Mouse (Mus musculus) C2C12 (cell line): ENCODE results near the gene Jak3.

Source experiments
- CTCF ChIP-seq: IDR thresholded peaks from one replicate; pipeline ENCODE4 v1.5.1; 2011; ENCODE audit not compliant: control insufficient read depth, insufficient read depth, insufficient read length
- MYOD1 ChIP-seq: IDR thresholded peaks from one replicate; pipeline ENCODE4 v1.6.1; 2011; ENCODE audit warnings: low read depth; ENCODE audit not compliant: control insufficient read depth, insufficient read length
- MYOG ChIP-seq: IDR thresholded peaks from one replicate; pipeline ENCODE4 v1.6.1; 2011; ENCODE audit not compliant: control insufficient read depth, insufficient read length; ENCODE audit errors: extremely low read depth

- TF ChIP-seq CTCF (no peak), MYOG (no peak), MYOD1 (no peak)
Measured at GRCm38 (mm10) chr8:71715531-71715930, 39.4 kb downstream of the Jak3 start.
